Mouse (Mus musculus): Measurements from ENCODE around the gene Gipc2.

Gene Gipc2

DNA sequence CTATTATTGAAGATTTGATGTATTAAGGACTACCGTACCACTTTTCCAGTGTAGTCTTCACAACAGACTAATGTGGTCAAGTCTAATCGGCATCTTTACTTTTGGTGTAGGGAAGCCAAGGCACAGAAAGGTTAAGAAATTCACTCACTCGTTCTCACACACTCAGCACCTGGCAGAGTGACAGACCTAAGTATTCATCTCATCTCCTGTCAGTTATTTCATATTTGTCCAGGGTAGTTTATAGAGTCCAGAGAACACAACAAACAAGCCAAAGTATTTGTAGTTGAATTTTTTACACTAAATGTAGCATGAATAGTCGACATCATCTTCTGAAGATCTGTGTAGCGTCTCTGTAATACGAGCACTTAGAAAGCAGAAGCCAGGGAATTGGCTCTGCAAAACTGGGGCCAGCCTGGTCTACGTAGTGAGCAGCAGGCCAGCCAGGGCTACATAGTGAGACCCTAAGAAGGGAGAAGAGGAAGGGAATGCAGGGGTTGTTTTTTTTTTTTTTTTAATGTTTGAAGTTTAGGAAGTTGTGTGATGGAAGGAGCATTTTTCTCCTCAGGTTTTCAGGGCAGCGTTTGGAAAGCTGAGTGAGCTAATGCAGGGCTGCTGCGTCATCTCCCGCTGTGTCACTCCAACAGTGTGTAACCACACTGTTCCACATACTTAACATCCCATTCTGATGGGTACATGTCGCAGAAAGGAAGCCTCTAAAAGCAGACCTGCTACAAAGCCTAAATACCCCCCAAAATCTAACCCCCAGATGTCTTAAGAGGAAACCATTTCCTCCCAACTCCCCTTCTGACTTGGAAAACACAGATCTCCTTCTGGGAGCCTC, 44.6 kb downstream of the Gipc2 start:
- in situ Hi-C loops (cut with MseI, MboI), result no loop called here

DNA sequence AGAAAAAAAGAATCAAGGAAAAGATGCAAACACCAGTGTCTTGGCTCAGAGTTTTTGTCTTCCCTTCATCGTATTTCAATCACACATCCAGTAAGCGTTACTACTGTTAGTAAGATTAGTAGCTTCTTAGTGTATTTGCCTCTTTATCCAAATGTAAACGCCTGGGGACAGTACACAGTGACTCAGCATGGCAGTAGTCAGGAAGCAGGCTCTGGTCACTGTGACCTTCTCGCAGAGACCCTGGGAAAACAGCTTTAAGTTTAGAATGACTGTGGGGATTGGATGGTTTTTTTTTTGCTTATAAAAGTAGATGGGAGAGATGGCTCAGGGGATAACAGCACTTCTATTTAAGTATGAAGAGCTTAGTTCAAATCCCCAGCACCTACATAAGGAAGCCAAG, 46.0 kb downstream of the Gipc2 start:
- in situ Hi-C loops (cut with MseI, MboI), result loop anchor here in 1 of 2 experiments (10.0 kb wide), 2 partner anchors 45 to 85 kb away; partner anchors contain the start of gene Gipc2

DNA sequence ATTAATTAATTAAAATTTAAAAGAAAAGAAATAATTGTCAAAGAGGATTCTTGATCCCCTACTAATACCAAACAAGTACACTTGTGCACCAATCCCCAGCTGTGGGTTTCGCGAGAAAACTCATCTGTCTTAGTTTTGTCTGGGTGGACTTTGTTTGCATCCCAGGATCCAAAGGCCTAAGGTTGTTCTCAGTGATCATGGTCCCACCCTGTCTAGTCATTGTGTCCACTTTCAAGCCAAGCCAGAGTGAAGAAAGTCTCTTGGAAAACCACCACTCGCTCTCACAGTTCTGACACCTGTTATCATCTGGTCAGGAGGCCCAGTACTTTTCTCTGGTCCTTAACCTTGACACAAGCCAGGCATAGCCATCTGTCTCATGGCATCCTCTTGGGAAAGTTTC, 48.1 kb downstream of the Gipc2 start:
- in situ Hi-C loops (cut with MseI, MboI), result loop anchor here in 1 of 2 experiments (10.0 kb wide), 2 partner anchors 47 to 87 kb away; partner anchors contain the start of gene Gipc2

GRCm38 (mm10) chr3:152116140-152116539, 49.9 kb downstream of the Gipc2 start:
- in situ Hi-C loops (cut with MseI, MboI), result loop anchor here in 1 of 2 experiments (10.0 kb wide), 2 partner anchors 49 to 89 kb away; partner anchors contain the start of gene Gipc2

DNA sequence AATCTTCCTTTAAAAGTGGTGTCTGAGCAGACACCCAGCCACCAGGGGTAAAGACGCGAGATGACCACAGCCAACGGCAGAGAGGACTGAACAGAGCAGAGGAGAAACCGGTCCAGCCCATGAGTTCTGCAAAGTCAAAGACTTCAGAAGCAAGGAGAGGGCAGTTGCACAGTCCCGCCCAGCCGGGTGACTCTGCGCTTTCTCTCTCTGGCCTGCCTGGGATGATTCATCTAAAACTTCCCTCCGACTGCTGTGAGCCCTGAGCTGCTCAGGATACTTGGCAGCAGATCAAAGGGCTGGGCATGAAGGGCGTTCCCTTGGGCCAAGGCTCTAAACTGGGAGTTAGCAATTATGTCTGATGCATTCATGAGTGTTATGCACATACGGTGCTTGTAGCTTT, 51.2 kb downstream of the Gipc2 start:
- in situ Hi-C loops (cut with MseI, MboI), result loop anchor here (5.0 to 10.0 kb wide), 3 partner anchors 50 to 93 kb away; partner anchors contain the start of gene Gipc2 (in 1 of the 2)

- in situ Hi-C loops (cut with MseI, MboI), result loop anchor here (5.0 to 10.0 kb wide), 3 partner anchors 51 to 93 kb away; partner anchors contain the start of gene Gipc2 (in 1 of the 2)
Measured at GRCm38 (mm10) chr3:152114222-152114621, 51.8 kb downstream of the Gipc2 start.

GRCm38 (mm10) chr3:152113496-152113895, 52.5 kb downstream of the Gipc2 start:
- in situ Hi-C loops (cut with MseI, MboI), result loop anchor here (5.0 to 10.0 kb wide), 3 partner anchors 51 to 94 kb away; partner anchors contain the start of gene Gipc2 (in 1 of the 2)

GRCm38 (mm10) chr3:152112664-152113063, 53.4 kb downstream of the Gipc2 start:
- in situ Hi-C loops (cut with MseI, MboI), result loop anchor here (5.0 to 10.0 kb wide), 3 partner anchors 52 to 95 kb away; partner anchors contain the start of gene Gipc2 (in 1 of the 2)

- in situ Hi-C loops (cut with MseI, MboI), result loop anchor here (5.0 to 10.0 kb wide), 3 partner anchors 53 to 96 kb away; partner anchors contain the start of gene Gipc2 (in 1 of the 2)
Measured at GRCm38 (mm10) chr3:152111482-152111881, 54.5 kb downstream of the Gipc2 start.

DNA sequence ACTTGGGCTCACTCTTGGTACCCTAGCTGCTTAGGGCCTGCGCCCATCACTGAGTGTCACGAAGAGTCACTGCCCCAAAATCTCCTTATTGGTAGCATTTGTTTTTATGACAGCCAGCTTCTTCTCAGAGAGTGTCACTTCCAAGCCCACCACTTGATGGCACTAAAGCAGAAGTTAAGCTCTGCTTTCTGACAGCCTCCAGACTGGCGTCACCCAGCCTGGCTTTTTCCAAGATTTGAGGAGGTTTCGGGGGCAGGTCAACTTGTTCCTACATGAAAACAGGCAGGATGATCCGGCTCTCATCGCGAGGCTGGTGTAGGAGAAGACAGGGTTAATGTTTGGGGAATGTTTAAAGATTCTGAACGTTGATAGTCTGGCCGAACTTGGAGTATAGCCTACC, 54.9 kb downstream of the Gipc2 start:
- in situ Hi-C loops (cut with MseI, MboI), result loop anchor here (5.0 to 10.0 kb wide), 3 partner anchors 54 to 96 kb away; partner anchors contain the start of gene Gipc2 (in 1 of the 2)

DNA sequence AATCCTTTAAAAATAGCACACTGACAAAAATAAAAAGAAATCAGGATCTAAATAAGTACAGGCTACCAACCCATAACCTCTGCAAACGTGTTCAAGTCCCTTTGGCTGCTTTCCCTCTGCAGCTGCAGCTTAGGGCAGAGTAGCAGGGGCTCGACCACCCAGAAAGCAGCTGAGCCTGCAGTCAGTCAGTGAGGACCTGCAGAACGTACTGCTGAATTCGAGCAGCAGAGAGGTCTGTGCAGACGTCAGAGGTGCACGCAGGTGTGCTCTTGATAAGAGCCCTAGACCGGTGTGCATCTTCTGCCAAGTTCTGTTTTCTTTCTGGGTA, 56.8 kb downstream of the Gipc2 start:
- in situ Hi-C loops (cut with MseI, MboI), result no loop called here

- in situ Hi-C loops (cut with MseI, MboI), result no loop called here
Measured at GRCm38 (mm10) chr3:152108560-152109259, 57.3 kb downstream of the Gipc2 start.

- in situ Hi-C loops (cut with MseI, MboI), result no loop called here
Measured at GRCm38 (mm10) chr3:152108003-152108395, 58.0 kb downstream of the Gipc2 start.

DNA sequence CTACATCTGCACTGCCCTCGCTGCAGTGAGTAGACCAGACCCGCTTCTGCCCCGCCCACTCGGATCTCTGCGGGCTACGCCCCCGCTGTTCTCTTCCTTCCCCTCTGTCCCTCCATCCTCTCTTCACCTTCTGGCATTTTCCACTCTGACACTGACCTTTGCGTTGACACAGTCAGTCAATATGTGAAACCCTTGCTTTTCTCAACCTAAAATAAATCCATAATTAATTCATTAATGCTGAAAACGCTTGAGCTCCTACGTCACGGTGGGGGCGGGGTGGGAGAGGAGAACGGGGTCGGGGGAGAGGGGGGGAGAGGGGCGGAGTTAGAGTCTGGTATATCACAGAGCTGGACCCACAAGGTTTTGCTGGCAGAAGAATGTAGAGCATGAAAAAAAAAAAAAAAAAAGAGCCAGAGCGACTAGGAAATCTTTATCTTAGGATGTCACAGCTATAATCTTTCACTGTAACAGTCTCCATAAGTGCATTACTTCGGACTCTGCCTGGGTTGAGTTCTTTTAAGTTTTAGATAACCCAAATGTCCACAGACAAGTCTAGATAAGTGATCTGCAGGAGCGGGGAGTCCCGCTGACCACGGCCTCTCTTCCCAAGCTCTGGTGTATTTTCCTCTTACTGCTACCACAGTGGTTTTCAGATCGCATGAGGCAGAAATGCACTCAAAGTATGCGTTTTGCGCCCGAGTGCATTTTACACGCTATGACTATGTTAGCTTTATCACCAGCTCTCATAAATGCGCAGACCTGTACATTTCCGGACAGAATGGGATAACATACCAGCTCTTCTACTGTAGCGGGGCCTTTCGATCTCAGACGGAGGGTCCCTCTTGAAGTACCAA, 58.7 kb downstream of the Gipc2 start:
- in situ Hi-C loops (cut with MseI, MboI), result no loop called here

GRCm38 (mm10) chr3:152106225-152107148, 59.5 kb downstream of the Gipc2 start:
- in situ Hi-C loops (cut with MseI, MboI), result no loop called here

GRCm38 (mm10) chr3:152105341-152105740, 60.7 kb downstream of the Gipc2 start:
- in situ Hi-C loops (cut with MseI, MboI), result no loop called here

GRCm38 (mm10) chr3:152103381-152103780, 62.6 kb downstream of the Gipc2 start:
- in situ Hi-C loops (cut with MseI, MboI), result no loop called here

GRCm38 (mm10) chr3:152101459-152101858, 64.6 kb downstream of the Gipc2 start:
- in situ Hi-C loops (cut with MseI, MboI), result no loop called here

DNA sequence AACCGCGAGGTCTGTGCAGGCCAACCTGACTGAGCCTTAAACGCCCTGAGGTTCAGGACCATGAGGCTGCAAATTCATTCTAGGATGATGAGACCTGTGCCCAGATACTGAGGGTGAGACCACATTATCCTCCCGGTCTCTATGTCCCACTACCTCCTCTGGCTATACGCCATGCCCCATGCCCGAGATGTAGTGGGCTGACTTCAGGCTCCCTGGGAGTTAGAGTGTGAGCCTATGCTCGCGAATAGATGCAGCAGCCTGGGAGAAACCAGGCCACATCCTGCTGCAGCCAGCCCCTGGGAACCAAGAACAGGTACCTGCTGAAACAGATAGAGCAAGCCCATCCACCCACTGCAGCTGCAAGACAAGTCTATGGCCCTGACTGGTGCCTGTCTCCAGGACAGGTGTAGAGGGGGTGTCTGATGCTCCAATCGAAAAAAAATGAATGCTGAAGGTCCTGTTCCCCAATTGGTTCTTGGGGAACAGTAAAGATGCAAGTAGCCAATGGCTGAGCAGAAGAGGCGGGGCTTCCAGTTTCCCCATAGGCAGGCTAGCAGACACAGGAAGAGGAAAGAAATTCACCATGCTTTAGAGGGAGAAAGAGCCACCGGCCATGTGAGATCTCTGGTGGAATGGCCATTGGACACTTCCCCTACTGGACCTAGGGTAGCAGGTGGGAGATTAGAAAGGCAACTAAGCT, 65.8 kb downstream of the Gipc2 start:
- in situ Hi-C loops (cut with MseI, MboI), result no loop called here
